Mouse (Mus musculus): ENCODE results near the gene Ptprt.
A peak's percentile ranks its signal among the peaks of the same experiment; 100 is the strongest.

Gene Ptprt

GRCm38 (mm10) chr2:161961179-161962163, 699.5 kb downstream of the Ptprt start:
- DNase-seq (ENCODE audit: low spot score in 2 of 2) = peak; percentile 38 to 41

DNA sequence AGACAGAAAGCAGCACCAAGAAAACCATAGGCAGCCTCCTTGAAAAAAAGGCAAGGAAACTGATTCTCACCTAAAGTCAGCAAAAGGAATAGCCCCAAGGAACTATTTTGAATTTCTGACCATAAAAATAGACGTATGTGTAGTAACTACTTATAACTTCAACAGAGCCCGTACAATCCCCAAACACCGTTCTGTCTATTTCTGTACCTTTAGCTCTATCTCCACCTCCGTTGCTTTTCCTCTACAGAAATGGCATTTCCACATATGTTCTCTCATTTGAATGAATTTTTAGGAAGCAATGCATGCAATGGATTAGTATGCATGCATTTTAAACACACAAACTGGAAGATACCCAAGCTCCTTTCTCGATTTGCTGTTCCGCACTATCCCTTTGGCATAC, 715.5 kb downstream of the Ptprt start:
- no peak for DNase-seq (ENCODE audit: low spot score in 2 of 2)

DNA sequence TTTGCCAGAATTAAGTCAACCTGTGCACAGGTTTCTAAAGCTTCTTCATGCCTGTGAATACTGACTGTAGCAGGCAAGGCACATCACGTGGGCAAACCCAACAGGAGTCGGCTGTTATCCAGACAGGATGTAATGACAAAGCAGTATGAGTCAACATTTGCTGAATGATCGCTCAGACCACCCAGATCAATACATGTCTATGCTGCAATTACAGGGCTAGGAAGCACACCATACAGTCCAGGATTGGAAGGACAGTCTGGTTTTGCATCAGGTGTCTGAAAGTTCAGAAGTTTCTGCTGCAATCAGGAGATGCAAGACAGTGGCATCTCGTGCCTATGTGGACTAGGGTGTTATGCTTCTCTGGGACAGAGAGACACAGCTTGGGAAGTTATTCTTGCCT, 716.3 kb downstream of the Ptprt start:
- no peak for DNase-seq (ENCODE audit: low spot score in 2 of 2)

- DNase-seq (ENCODE audit: low spot score in 2 of 2) = no peak
These were observed 719.0 kb downstream of the Ptprt start for GRCm38 (mm10) chr2:161941991-161942390.

DNA sequence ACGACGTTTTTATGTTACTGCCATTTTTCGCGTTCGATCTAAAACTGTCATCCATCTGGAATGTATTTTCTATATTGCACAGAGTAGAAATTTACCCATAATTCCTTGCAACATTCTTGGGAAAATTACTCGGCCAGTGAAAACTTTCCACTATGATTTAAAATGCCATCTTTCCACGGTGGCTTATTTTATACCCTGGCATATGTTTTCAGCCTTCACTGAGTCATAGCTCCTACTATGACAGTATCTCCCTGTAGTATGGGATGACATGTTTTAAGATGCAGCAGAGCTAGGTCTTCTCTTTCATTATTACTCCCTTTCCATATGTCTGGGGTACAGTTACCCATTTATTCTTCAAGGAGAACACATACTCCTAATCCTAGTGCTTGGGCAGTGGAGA, 753.7 kb downstream of the Ptprt start:
- no peak for DNase-seq (ENCODE audit: low spot score in 2 of 2)

GRCm38 (mm10) chr2:161902196-161902595, 758.8 kb downstream of the Ptprt start:
- no peak for DNase-seq (ENCODE audit: low spot score in 2 of 2)

GRCm38 (mm10) chr2:161884446-161884845, 776.5 kb downstream of the Ptprt start:
- DNase-seq (ENCODE audit: low spot score in 2 of 2) = no peak

DNA sequence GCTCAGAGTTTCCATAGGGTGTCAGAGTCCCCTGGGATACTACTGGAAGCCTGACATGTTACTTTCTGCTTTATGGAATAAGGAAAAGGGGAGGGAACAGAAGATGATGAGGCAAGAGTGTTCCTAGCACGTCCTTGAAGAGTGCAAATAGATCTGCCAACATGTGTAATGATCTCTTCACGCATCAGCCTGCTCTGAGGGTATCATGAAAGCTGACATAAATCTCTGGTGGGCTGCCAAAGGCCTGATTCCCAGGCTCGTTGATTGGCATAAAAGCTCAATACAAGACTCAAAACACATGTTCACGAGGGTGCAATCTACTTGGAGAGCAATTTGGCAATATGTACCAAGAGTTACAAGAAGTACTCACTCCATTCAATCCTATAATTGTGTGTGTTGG, 778.4 kb downstream of the Ptprt start:
- no peak for DNase-seq (ENCODE audit: low spot score in 2 of 2)

DNA sequence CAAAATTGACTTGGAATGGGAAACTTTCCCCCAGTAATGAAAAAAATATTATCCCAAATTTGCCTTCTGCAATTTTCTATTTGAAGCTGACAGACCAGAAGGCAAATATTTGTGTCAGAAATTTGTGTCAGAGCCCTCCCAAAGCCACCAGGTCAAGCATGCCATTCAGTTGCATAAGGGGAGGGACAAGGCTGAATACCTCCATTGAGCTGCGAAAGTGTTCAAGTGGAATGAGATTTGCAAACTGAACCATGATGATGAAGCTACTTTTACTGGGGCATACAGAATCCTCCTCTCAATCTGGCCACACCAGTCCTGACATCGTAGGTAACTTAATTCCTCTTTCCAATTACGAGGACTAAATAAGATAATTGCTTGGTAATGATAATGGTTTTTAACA, 780.0 kb downstream of the Ptprt start:
- no peak for DNase-seq (ENCODE audit: low spot score in 2 of 2)

- DNase-seq (ENCODE audit: low spot score in 2 of 2) = no peak
These were observed 795.7 kb downstream of the Ptprt start for GRCm38 (mm10) chr2:161865231-161865630.

DNA sequence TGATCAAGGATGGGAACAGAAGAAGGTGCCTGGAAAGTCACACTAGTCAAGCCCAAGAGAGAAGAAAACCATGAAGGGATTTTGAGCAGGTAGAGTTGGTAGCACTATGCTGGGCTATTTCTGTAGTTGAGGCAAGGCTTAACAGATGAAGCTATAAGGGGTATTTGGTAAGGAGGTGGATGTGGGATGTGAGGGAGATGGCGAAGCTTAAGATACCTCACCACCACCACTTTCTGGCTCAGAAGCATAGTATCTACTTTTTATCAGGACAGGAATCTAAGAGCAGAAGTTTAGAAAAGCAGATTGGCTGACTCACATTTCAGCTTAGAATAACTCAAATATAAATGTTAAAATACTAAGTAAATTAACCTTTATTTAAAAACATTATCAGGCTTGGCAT, 802.1 kb downstream of the Ptprt start:
- no peak for DNase-seq (ENCODE audit: low spot score in 2 of 2)

- DNase-seq (ENCODE audit: low spot score in 2 of 2) = no peak
These were observed 802.6 kb downstream of the Ptprt start for GRCm38 (mm10) chr2:161858361-161858760.

GRCm38 (mm10) chr2:161835001-161835400, 825.9 kb downstream of the Ptprt start:
- no peak for DNase-seq (ENCODE audit: low spot score in 2 of 2)

GRCm38 (mm10) chr2:161833846-161834245, 827.1 kb downstream of the Ptprt start:
- no peak for DNase-seq (ENCODE audit: low spot score in 2 of 2)

DNA sequence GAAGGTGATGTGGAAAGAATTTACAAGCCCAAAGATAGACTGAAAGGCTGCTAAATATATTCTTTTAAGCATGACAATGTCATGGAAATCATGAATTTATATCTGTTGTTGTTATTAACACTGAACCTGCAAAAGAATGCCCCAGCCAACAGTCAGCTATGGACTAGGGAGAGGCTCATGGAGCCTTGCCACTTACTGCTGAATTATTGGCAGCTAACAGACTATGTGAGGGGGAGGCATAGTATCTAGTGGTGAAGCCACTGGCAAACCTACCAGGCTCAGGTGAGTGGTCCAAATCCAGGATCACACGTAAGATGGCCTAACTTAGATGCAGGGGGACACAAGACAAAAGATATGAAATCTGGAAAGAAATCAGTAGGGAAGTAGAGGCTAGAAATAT, 847.6 kb downstream of the Ptprt start:
- DNase-seq (ENCODE audit: low spot score in 2 of 2) = no peak

- peak; percentile 72 to 78 for DNase-seq (ENCODE audit: low spot score in 2 of 2)
These were observed 852.7 kb downstream of the Ptprt start for GRCm38 (mm10) chr2:161808086-161808801.

GRCm38 (mm10) chr2:161806287-161807007, 854.5 kb downstream of the Ptprt start:
- peak; percentile 39 to 48 for DNase-seq (ENCODE audit: low spot score in 2 of 2)

- peak; percentile 68 to 88 for DNase-seq (ENCODE audit: low spot score in 2 of 2)
These were observed 861.0 kb downstream of the Ptprt start for GRCm38 (mm10) chr2:161799946-161800345.

DNA sequence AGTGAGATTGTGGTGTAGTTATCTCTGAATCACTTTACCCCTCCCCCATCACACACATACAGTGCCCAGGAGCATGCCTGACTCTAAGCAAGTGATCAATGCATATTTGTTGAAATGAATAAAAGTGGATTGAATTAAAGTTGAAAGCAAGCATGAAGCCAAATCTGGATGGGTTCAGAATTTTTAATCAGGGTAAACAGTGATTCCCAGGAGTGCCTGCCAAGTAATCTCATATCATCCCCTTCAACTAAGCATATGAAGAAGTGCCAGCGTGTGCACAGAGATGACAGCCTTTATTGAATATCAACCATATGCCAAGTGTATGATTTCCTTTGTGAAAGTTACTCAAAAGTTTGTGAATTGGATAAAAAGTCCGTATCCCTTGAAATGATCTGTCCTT, 893.4 kb downstream of the Ptprt start:
- no peak for DNase-seq (ENCODE audit: low spot score in 2 of 2)

DNA sequence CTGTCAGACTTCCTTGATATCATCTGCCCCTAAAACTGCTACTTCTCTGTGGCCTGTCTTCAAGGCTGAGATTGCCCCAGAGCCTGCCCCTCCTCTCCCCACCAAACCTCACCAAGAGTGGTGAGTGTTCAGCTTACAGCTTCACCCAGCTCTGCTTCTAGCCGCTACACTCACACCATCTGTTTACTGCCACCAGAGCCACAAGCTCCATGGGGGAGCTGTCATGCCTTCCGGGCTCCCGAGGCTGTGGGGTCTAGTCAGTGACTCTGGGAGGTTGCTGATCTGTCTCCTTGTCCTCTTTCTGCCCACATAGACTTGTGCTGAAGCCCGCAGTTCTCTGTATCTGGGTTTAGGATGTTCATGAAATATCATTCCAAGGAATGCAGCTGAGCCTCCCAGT, 947.9 kb downstream of the Ptprt start:
- DNase-seq (ENCODE audit: low spot score in 2 of 2) = no peak

DNA sequence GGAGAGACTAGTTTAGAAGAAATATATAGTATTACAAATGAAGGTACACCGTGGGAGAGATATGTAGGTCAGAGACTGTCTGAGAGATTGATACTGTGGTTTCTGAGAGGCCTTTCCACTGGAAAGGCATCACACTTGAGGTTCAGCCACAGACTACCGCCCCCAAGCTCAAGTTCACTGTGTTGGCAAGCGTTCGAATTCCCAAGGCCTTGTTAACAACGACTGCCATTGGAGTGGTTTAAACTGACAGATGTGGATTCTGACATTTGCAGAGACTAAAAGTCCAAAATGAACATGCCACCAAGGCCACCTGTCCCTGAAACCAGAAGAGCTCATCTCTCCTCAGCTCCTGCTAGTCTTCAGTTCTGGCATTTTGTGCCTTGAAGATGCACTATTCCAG, 951.6 kb downstream of the Ptprt start:
- no peak for DNase-seq (ENCODE audit: low spot score in 2 of 2)

GRCm38 (mm10) chr2:161706386-161706915, 954.5 kb downstream of the Ptprt start:
- DNase-seq (ENCODE audit: low spot score in 2 of 2) = no peak

Measured in right cerebral cortex, postnatal 10 days (tissue).